Mouse (Mus musculus) c-Kit-positive CD71-positive TER-119-positive erythroid progenitor cells, embryonic 14.5 days (primary cell): ENCODE measurements around the gene Ncam2.

Experiments
- DNase-seq: peaks from one replicate; pipeline ENCODE4 v3.0.0-alpha.2; 2013; ENCODE audit warnings: low spot score

The Ncam2 gene

GRCm38 (mm10) chr16:81200201-81201071, at the start of gene Ncam2:
Ncam2 (plus strand) TSS chr16:81200697.
- DNase-seq: no peak

GRCm38 (mm10) chr16:81170828-81171227, 29.7 kb upstream of the Ncam2 start:
- DNase-seq: no peak

GRCm38 (mm10) chr16:81175302-81175943, 25.1 kb upstream of the Ncam2 start:
- DNase-seq: no peak

- DNase-seq: no peak
Measured at GRCm38 (mm10) chr16:81179801-81180200, 20.7 kb upstream of the Ncam2 start.

GRCm38 (mm10) chr16:81187579-81188179, 12.8 kb upstream of the Ncam2 start:
- DNase-seq: no peak

- DNase-seq: no peak
Measured at GRCm38 (mm10) chr16:81191621-81192020, 8.9 kb upstream of the Ncam2 start.

- no peak for DNase-seq
Measured at GRCm38 (mm10) chr16:81192607-81193006, 7.9 kb upstream of the Ncam2 start.

GRCm38 (mm10) chr16:81199467-81199866, 1.0 kb upstream of the Ncam2 start:
- DNase-seq: no peak

GRCm38 (mm10) chr16:81201471-81201870, 974 bp downstream of the Ncam2 start:
- DNase-seq: no peak

- peak; percentile 13 for DNase-seq
Measured at GRCm38 (mm10) chr16:81201992-81202391, 1.5 kb downstream of the Ncam2 start.

- no peak for DNase-seq
Measured at GRCm38 (mm10) chr16:81202721-81203161, 2.2 kb downstream of the Ncam2 start.

- no peak for DNase-seq
Measured at GRCm38 (mm10) chr16:81204405-81205034, 4.0 kb downstream of the Ncam2 start.

- no peak for DNase-seq
Measured at GRCm38 (mm10) chr16:81221176-81221575, 20.7 kb downstream of the Ncam2 start.

GRCm38 (mm10) chr16:81223841-81224240, 23.3 kb downstream of the Ncam2 start:
- no peak for DNase-seq

GRCm38 (mm10) chr16:81224253-81224652, 23.8 kb downstream of the Ncam2 start:
- no peak for DNase-seq

- DNase-seq: no peak
Measured at GRCm38 (mm10) chr16:81254875-81255274, 54.4 kb downstream of the Ncam2 start.

- no peak for DNase-seq
Measured at GRCm38 (mm10) chr16:81260429-81260828, 59.9 kb downstream of the Ncam2 start.

GRCm38 (mm10) chr16:81273597-81274360, 73.3 kb downstream of the Ncam2 start:
- DNase-seq: no peak

GRCm38 (mm10) chr16:81284241-81284640, 83.7 kb downstream of the Ncam2 start:
- DNase-seq: no peak

- no peak for DNase-seq
Measured at GRCm38 (mm10) chr16:81284859-81285837, 84.7 kb downstream of the Ncam2 start.
